Mouse (Mus musculus) liver, embryonic 14.5 days (tissue): ENCODE measurements around the gene Ifnar2.

Experiments
- CTCF ChIP-seq: IDR thresholded peaks from 2 replicates; pipeline ENCODE4 v1.5.1; 2016; ENCODE audit warnings: antibody characterized with exemption, low read depth, control low read depth
- EP300 ChIP-seq: IDR thresholded peaks from 2 replicates; pipeline ENCODE4 v1.6.1; 2016; ENCODE audit warnings: antibody characterized with exemption, low read depth

DNA sequence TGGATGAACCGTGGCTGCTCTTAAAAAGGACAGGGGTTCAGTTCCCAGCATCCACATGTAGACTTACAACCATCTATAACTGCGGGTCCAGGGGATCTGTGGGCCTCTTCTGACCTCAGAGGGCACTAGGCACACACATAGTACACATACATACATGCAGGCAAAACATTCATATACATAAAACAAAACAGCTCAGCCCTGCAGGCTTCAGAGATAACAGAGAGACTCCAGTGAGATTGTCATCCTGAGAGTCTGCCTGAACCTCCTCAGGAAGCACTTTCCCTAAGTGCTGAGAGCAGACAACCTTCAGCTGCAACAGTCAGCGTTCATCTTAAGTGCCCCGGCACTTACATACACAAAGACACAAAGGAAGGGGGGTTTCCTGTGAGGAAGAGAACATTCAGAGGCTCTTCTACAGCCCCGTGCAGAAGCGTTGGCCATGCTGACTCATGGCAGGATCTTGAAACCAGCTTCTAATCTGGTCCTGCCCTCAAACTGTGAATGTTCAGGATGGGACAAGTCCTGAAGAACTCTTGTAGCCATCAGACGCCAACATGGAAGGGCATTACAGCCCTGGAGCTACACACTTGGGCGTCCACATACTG, 60.8 kb downstream of the Ifnar2 start:
- TF ChIP-seq EP300 (no peak), CTCF (no peak)
